Mouse (Mus musculus) ZHBTc4 (cell line): ENCODE results near the gene Pim1.
"Not testable (repeated sequence)": the region's sequence is repeated elsewhere in the genome, so short reads cannot be mapped to it uniquely, and the experiment has no call there.

Experiments used
- DNase-seq: peaks from one replicate; pipeline ENCODE4 v3.0.0-alpha.2; 2011; ENCODE audit warnings: low read depth, low spot score

The Pim1 gene

GRCm38 (mm10) chr17:29494062-29494731 is 3.6 kb downstream of the Pim1 start:
- peak; percentile 87 for DNase-seq

DNA sequence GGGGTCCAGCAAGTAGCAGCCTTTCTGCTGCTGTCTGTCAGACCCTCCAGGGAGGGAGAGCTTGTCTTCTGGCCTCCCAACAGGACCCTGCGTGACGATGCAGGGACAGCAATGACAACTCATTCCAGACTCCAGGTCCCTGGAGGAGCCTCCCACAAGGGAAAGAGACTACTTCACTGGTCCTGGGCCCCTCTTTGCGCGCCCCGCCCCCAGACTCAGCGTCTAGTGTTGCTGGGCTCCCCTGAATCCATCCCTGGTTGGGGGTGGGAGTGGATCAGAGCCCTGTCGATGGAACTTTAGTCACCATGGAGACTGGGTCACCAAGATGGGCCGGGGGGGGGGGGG is 4.2 kb downstream of the Pim1 start:
- no peak for DNase-seq

DNA sequence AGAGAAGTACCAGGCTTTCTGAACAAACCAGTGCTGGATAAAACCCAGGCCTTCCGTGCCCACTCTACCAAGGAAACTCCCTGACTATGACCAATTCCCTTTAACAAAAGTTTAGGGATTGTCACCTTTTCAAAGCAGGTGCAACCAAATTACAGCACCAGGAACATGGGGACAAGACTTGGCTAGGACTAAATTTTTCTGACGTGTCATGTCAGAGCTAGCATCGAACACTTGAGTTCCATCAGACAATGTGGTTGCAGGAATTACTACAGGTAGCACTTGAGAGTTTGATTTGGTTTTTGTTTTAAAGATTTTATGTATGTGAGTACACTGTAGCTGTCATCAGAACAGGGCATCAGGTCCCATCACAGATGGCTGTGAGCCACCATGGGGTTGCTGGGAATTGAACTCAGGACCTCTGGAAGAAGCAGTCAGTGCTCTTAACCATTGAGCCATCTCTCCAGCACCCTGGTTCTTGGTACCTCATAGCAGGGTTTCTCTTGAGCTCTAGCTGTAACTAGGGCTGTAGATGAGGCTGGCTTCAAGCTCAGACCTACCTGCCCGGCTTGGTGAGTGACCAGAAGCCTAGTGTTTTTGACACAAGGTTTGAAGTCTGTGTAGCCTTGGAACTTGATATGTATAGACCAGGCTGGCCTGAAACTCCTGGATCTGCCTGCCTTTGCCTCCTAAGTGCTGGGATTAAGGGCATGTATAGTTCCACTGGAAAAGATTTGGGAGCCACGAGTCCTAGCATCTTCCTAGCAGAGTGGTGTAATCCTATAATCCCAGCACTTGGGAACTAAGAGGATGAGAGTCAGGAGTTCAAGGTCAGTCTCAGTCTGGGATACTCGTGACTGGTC is 5.9 kb downstream of the Pim1 start:
- DNase-seq = no peak

- no peak for DNase-seq
Measured at GRCm38 (mm10) chr17:29497071-29497354, 6.5 kb downstream of the Pim1 start.

- DNase-seq = not testable (repeated sequence)
Measured at GRCm38 (mm10) chr17:29497481-29497880, 6.9 kb downstream of the Pim1 start.

DNA sequence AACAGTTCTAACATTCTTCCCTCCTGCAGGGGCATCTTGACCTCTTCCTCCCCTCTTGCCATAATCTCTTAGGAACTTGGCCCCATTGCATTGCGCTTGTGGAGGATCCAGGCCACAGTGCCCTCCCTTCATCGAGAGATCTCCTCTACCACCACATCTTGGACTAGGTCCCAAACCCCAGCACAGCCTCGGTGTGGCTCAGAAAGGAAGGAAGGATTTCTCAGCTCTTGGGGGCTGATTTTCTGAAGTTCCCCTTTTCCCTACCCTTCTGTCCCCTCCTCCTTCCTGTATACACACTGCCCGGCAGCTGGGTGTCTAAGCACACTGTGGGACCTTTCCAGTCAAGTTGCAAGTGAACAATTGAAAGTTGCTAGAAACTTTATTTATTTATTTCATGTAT is 7.5 kb downstream of the Pim1 start:
- DNase-seq = no peak

DNA sequence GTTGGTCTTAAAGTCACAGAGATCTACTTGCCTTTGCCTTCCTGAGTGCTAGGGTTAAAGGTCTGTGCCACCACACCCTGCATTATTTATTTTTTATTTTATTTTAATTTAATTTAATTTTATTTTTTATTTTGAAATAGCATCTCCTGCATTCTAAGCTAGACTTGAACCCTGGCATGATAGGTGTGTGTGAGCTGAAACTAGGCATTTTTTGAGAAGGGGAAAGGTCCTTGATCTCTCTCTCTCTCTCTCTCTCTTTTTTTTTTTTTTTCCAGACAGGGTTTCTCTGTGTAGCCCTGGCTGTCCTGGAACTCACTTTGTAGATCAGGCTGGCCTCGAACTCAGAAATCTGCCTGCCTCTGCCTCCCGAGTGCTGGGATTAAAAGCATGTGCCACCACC is 8.4 kb downstream of the Pim1 start:
- not testable (repeated sequence) for DNase-seq

DNA sequence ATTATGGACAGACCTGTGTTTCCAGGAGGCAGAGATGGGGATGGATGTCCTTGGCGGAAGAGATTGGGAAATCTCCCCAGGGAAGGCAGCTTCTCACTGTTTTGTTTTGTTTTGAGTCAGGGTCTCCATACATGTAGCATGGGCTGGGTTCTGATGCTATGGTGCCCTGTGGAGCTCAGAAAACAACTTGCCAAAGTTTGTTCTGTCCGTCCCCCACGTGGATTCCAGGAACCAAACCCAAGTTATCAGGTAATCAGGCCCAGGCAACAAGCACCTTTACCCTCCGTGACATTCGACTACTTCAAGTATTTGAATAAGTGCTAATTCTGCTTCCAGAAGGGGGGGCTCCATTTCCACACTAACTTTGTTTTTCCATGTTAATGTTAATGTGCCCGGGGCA is 9.0 kb downstream of the Pim1 start:
- DNase-seq = no peak

- no peak for DNase-seq
Measured at GRCm38 (mm10) chr17:29500243-29500740, 9.7 kb downstream of the Pim1 start.

- DNase-seq = no peak
Measured at GRCm38 (mm10) chr17:29500802-29501469, 10.4 kb downstream of the Pim1 start.

- DNase-seq = no peak
Measured at GRCm38 (mm10) chr17:29502005-29502668, 11.6 kb downstream of the Pim1 start.

GRCm38 (mm10) chr17:29502669-29503665 is 12.4 kb downstream of the Pim1 start:
- no peak for DNase-seq

DNA sequence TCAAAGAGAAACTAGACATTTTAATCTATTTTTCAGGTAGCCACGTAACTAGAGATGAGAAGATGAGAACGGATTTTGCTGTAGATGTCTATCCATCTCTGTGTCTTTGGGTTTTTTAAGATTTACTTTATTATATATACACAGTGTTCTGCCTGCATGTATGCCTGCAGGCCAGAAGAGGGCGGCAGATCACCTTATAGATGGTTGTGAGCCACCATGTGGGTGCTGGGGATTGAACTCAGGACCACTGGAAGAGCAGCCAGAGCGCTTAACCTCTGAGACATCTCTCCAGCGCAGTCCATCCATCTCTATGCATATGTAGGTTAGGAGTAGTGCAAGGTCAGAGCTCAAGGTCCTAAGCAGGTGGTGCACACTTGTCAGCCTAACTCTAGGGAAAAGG is 13.1 kb downstream of the Pim1 start:
- DNase-seq = peak; percentile 62

GRCm38 (mm10) chr17:29508927-29509608 is 18.5 kb downstream of the Pim1 start:
- DNase-seq = peak; percentile 30

DNA sequence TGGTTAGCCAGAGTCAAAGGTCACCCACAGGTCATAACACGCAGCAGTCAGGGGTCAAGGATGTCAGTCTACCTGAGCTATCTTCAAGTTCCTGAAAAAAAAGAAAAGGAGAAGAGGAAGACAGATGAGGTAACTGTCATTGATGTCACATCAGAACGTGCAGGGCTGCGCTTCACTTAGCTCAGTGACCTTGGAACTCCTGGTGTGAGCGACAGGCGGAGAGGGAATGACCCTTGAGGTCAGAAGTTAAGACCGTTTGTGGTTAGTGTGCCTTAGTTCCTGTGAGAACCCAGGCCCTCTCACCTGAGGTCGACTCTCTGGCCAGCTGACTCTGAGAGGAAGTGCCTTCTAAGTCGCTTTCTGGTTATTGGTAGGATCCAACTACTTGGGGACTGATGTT is 20.1 kb downstream of the Pim1 start:
- no peak for DNase-seq

- DNase-seq = peak; percentile 85
Measured at GRCm38 (mm10) chr17:29513044-29513730, 22.6 kb downstream of the Pim1 start.

DNA sequence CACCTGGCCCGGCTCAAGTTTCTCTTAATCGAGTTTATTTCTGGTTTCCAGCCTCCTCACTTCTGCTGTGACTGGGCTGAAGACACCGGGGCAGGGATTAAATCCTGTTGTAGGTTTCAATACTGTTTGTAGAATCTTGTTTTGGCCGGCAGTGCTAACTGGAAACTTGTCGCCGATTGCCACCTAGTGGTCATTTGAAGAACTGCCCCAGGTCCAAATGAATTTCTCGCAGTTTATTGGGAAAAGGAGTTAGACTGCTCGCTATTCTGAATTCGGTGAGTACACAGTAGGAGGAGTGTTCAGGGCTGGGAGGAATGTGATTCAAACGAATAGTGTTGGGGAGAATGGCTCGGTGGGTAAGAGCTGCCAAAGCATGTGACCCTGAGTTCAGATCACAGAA is 23.9 kb downstream of the Pim1 start:
- DNase-seq = peak; percentile 87

GRCm38 (mm10) chr17:29518665-29519064 is 28.1 kb downstream of the Pim1 start:
- not testable (repeated sequence) for DNase-seq

GRCm38 (mm10) chr17:29519731-29520130 is 29.2 kb downstream of the Pim1 start:
- peak; percentile 87 for DNase-seq

DNA sequence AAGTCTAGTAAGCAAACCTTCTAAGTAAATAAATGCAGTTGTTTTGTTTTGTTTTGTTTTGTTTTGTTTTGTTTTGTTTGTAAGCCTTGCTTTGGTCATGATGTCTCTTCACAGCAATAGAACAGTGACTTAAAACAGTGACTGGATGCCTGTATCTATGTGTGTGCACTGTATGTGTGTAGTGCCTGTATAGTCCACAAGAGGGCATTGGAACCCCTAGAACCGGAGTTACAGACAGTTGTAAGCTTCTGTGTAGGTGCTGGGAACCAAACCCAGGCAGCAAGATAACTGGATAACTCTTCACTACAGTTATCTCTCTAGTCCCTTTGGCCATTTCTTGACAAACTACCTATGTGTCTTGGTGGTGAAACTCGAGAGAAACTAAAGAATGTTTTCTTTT is 35.1 kb downstream of the Pim1 start:
- DNase-seq = peak; percentile 50
